In genomic region chr3:57951438-57951837, GRCm38 (mm10) we compare ENCODE assay signal across 20 mouse cellular contexts.
DNase-seq lines count a peak whose midpoint lies in the region; ATAC-seq and TF ChIP-seq lines count a peak whose summit lies in the region.
"Had no signal": no experiment of that assay in that cellular context is flagged by ENCODE, and none has a peak within 500 bp of the region (broad histone marks: within the 10 kb centered on the region; RNA-seq: fewer than 3 reads in every experiment).

No protein-coding gene starts in this region.

- H3K9me3 ChIP-seq in forebrain, embryonic 14.5 days (replicated peaks; ENCODE audit: control insufficient read depth, low read length) = no peaks in the 10 kb centered on the region
- 0 out of 2 replicates have a peak, but pooled peaks cover 3% of the 10 kb centered on the region for H3K9me3 ChIP-seq in forebrain, embryonic 10.5 days
- H3K9me3 ChIP-seq in midbrain, embryonic 14.5 days (ENCODE audit: control insufficient read depth, low read length) = no peaks in the 10 kb centered on the region
- H3K9me3 ChIP-seq: hindbrain, embryonic 15.5 days; kidney, embryonic 15.5 days; limb, embryonic 12.5 days; liver, embryonic 13.5 days; lung, embryonic 15.5 days had no signal

- no peak overlapping the region for H3K27ac ChIP-seq in forebrain, embryonic 14.5 days (ENCODE audit: low read depth, low read length)
- no peak overlapping the region for H3K27ac ChIP-seq in forebrain, embryonic 10.5 days
- peak overlapping the region; percentile 69; the same call in 1 of the 2 replicates for H3K27ac ChIP-seq in layer of hippocampus, adult 2 months
- no peak overlapping the region for H3K27ac ChIP-seq in midbrain, embryonic 14.5 days (replicated peaks; ENCODE audit: low read depth, low read length)
- H3K27ac ChIP-seq: kidney, embryonic 15.5 days; limb, embryonic 12.5 days; liver, embryonic 13.5 days; lung, embryonic 15.5 days had no signal

- no peak overlapping the region for H3K4me2 ChIP-seq in forebrain, embryonic 14.5 days (ENCODE audit: low read length)
- no peak overlapping the region for H3K4me2 ChIP-seq in midbrain, embryonic 14.5 days (ENCODE audit: low read length)
- H3K4me2 ChIP-seq: heart, embryonic 11.5 days; hindbrain, embryonic 15.5 days; kidney, embryonic 15.5 days; limb, embryonic 12.5 days; liver, embryonic 13.5 days; lung, embryonic 15.5 days had no signal

- peak; percentile 31 for DNase-seq in forebrain, embryonic 14.5 days (ENCODE audit: low spot score)
- DNase-seq in forebrain, embryonic 10.5 days (ENCODE audit: extremely low spot score, low spot score) = no peak
- DNase-seq in layer of hippocampus, adult 2 months (ENCODE audit: low spot score in 2 of 2) = no peak
- DNase-seq in layer of hippocampus, postnatal 25 days (ENCODE audit: extremely low spot score in 1 of 2, low spot score in 1 of 2) = no peak
- DNase-seq in midbrain, embryonic 14.5 days = peak; percentile 30
- DNase-seq in frontal cortex, postnatal 14 days (ENCODE audit: low spot score in 2 of 2) = no peak
- DNase-seq: cerebellum, postnatal 36 days; kidney, postnatal 4 days; liver, embryonic 13.5 days; lung, postnatal 4 days; thymus, postnatal 25 days had no signal

- peaks cover 4% of the 10 kb centered on the region; the same call in 1 of the 2 replicates for H3K4me1 ChIP-seq in forebrain, embryonic 14.5 days (ENCODE audit: control insufficient read depth, insufficient read depth, low read length)
- peaks cover 25% of the 10 kb centered on the region for H3K4me1 ChIP-seq in forebrain, embryonic 10.5 days
- peaks cover 11% of the 10 kb centered on the region for H3K4me1 ChIP-seq in midbrain, embryonic 14.5 days (ENCODE audit: control insufficient read depth, insufficient read depth, low read length)
- H3K4me1 ChIP-seq: hindbrain, embryonic 15.5 days; kidney, embryonic 15.5 days; liver, embryonic 13.5 days; lung, embryonic 15.5 days had no signal

- H3K36me3 ChIP-seq in forebrain, embryonic 14.5 days (ENCODE audit: control insufficient read depth, insufficient read depth, low read length) = no peaks in the 10 kb centered on the region
- H3K36me3 ChIP-seq in forebrain, embryonic 10.5 days (replicated peaks) = no peaks in the 10 kb centered on the region
- no peaks in the 10 kb centered on the region for H3K36me3 ChIP-seq in midbrain, embryonic 14.5 days (ENCODE audit: control insufficient read depth, insufficient read depth, low read length)
- H3K36me3 ChIP-seq: hindbrain, embryonic 15.5 days; kidney, embryonic 15.5 days; limb, embryonic 12.5 days; liver, embryonic 13.5 days; lung, embryonic 15.5 days had no signal

- no peaks in the 10 kb centered on the region for H3K27me3 ChIP-seq in forebrain, embryonic 14.5 days (replicated peaks; ENCODE audit: control insufficient read depth, insufficient read depth, low read length)
- H3K27me3 ChIP-seq in forebrain, embryonic 10.5 days (ENCODE audit: poor library complexity, severe bottlenecking) = no peaks in the 10 kb centered on the region
- no peaks in the 10 kb centered on the region for H3K27me3 ChIP-seq in midbrain, embryonic 14.5 days (ENCODE audit: control insufficient read depth, insufficient read depth, low read length)
- H3K27me3 ChIP-seq: CH12.LX; hindbrain, embryonic 15.5 days; kidney, embryonic 15.5 days; liver, embryonic 13.5 days; lung, embryonic 15.5 days had no signal

- 0 out of 2 replicates have a peak, but pooled peaks have one; percentile 12 for ATAC-seq in forebrain, embryonic 14.5 days
- no peak for ATAC-seq in midbrain, embryonic 14.5 days (ENCODE audit: low FRiP score, low TSS enrichment)
- ATAC-seq in megakaryocyte progenitor cell, adult 5-6 weeks (replicated peaks; ENCODE audit: poor library complexity) = no peak
- ATAC-seq: intestine, postnatal 0 days had no signal

- no peak overlapping the region for H3K4me3 ChIP-seq in forebrain, embryonic 14.5 days (ENCODE audit: low read depth, low read length)
- no peak overlapping the region for H3K4me3 ChIP-seq in forebrain, embryonic 10.5 days
- H3K4me3 ChIP-seq in layer of hippocampus, adult 2 months = no peak overlapping the region
- no peak overlapping the region for H3K4me3 ChIP-seq in midbrain, embryonic 14.5 days (replicated peaks; ENCODE audit: low read depth, low read length)
- H3K4me3 ChIP-seq: erythroblast, embryonic 14.5 days; hindbrain, embryonic 15.5 days; kidney, embryonic 15.5 days; limb, embryonic 12.5 days; liver, embryonic 13.5 days; lung, embryonic 15.5 days had no signal

- 5% methylated on average over 5 of the region's 5 CpGs for WGBS in forebrain, embryonic 14.5 days
- 34% methylated on average over 5 of the region's 5 CpGs for WGBS in forebrain, embryonic 10.5 days
- WGBS in midbrain, embryonic 14.5 days = 5% methylated on average over 5 of the region's 5 CpGs

- TF ChIP-seq CTCF in layer of hippocampus, adult 2 months (conservative IDR thresholded peaks at IDR 0.05) = no peak

- no peak overlapping the region for H3K9ac ChIP-seq in forebrain, embryonic 14.5 days (ENCODE audit: low read length)
- no peak overlapping the region for H3K9ac ChIP-seq in midbrain, embryonic 14.5 days (replicated peaks; ENCODE audit: low read length)
- H3K9ac ChIP-seq: hindbrain, embryonic 15.5 days; kidney, embryonic 15.5 days; limb, embryonic 12.5 days; liver, embryonic 13.5 days; lung, embryonic 15.5 days had no signal

Comparison
In these comparisons a context has a peak if more than half of its experiments do, and no peak if none do; other contexts are left out.
1. DNase-seq: peak in forebrain, embryonic 14.5 days (single experiment) and midbrain, embryonic 14.5 days (single experiment); none in forebrain, embryonic 10.5 days (single experiment), layer of hippocampus, adult 2 months (0 of 2), layer of hippocampus, postnatal 25 days (0 of 2) and frontal cortex, postnatal 14 days (0 of 2).